Mouse (Mus musculus): Measurements from ENCODE around the gene Lmo7.

The Lmo7 gene

DNA sequence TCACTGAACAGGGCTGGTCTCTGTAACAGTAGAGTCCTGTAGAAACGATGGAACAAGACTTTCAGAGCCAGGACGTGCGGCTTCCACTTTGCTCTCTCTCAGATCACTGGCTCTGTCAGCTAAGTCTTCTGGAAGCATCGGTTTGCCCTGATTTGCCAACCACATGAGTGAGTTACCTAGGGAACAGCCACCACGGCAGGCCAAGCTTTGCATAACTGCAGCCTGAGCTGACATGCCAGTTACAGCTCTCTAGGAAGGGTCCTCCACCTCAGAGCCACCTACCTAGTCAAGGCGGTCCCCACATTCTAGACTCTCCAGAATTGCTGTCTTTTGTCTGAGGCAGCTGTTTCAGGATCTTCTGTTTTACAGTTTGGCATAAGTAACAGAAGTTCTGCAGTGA is 107.4 kb downstream of the Lmo7 start:
- no peak for DNase-seq (ENCODE audit: low spot score in 2 of 2)

DNA sequence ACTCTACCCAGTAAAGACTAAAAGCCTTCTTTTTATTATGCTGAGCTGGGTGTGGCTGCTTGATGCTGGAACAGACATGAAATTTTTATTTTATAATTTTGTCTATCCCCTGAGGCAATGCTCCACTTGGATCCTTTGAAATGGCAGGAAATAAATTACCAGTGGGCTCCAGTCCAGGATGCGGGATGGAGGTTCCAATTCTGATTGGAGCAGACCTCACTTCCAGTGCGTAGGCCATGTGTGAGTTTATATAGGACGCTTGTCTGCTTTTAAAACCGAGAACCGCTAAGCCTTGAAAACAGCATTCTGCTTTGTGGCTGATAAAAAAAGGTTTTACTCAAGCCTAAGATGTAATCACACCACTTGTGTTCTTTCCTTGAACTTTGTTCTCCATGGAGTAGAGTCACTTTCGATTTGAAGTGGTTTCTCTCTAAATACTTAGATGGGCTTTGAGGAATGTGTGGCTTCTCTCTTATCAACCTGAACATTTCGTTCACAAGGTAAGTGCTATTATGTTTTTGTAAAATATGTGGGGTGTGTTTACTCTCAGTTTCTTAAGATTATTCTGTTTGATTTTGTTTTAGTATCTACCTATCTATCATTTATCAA is 108.6 kb downstream of the Lmo7 start:
- DNase-seq (ENCODE audit: low spot score in 2 of 2), result no peak

DNA sequence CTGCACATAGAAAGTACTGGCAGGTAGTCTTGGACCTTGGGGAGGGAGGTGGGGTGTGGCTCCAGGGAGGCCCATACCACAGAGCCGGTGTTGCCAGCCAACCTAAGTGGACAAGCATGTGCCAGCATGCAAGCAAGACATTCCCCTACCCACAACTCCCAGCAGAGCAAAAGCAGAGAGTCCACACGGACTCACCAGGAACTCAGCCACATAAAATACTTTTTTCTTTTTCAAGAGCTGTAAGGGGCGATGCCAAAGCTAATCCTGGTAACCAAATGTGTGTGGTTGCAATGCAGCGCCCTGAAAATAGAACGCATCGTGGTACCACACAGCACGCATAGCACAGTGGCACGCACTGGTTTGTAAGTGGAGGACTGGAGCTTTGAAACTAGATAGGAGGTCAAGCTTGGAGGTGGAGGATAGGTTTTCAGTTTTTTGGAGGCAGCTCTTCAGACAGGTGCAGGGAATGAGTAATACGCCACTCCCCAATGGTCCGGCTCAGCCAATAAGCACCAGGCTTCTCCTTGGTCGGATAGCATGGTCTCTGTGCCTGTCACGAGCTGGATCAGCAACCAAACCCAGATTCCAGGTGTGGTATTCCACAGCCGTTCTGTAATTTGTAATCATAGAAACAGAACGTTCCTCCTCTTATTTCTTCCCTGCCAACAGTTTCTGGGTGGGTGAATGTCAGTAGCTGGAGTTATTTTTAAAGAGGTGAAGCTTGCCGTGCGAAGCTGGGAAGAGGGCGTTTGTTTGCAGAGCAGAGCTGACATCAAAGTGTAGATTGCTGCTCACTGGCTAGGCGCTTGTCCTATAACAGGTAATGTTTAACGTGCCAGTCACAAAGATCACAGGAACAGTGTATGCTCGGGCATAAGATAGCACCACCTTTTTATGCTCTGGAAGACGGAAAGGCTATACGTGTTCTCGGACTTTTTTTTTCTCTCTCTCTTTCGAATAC is 110.3 kb downstream of the Lmo7 start:
- DNase-seq (ENCODE audit: low spot score in 2 of 2), result no peak

DNA sequence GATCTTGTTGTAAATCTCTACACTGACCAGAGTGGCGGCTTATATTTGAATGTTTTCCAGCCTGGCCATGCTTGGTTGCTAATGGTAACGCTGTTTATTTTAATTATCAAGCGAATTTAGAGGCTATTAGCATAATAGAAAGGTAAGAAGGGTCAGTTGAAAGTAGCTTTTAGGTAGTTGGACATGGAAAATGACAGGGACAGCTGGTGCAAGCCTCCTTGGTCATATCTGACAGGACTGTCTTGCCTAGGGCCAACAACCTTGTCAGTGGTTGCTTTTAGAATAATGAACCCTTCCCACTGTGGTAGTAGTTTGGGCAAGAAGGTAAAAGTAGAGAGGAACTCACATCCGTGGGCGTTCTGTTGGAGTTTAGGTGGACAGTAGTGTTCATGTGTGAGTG is 111.5 kb downstream of the Lmo7 start:
- no peak for DNase-seq (ENCODE audit: low spot score in 2 of 2)

DNA sequence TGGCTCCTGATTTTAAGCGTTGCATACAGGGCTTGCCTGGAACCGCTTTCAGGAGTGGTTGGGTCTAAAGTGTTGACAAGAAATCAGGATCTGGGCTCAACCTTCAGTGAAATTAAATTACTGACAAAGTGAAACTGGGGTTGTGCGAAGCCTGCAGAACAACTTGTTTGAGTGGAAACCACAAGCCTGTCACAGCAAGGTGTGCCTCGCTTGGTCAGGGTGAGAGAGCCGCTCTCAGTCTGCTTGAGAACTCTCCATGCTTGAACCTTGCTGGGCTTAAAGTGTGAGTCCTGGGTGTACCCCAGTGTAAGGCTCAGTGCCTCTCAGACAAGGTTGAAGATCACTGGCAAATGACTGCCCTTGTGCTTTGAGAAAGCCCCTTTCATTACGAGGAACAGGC is 112.8 kb downstream of the Lmo7 start:
- no peak for DNase-seq (ENCODE audit: low spot score in 2 of 2)

DNA sequence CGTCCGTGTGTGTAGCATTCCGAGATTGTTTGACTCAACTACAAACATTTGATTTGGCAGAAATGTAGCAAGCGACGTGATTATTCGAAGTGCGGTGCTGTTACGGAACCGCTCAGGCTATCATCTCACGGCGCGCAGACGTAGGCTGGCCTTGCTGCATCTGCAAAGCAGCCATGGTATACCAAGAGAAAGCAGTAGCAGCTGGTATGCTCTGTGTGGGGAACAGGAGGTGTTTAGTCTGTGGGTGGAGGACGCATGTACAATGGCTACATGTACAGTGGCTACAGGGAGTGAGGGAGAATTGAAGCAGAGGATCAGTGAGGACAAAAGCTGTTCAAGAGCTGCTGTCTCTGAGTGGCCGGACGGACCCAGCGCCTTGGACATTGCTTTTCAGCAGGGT is 113.7 kb downstream of the Lmo7 start:
- no peak for DNase-seq (ENCODE audit: low spot score in 2 of 2)

DNA sequence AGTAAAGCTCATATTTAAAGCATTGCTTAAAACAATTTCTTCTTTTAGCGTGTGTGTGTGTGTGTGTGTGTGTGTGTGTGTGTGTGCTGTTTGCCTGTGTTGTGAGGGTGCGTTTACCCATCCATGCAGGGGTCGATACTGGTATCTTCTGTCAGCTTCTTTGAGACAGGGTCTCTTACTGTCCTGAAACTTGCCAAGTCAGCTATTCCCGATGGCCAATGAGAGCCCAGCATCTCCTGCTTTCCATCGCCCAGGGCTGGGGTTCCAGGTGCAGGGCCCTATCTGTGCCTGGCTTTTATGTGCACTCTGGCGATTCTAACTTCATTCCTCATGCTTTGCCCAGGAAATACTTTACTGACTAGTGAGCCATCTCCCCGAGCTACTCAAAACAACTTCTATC is 114.7 kb downstream of the Lmo7 start:
- no peak for DNase-seq (ENCODE audit: low spot score in 2 of 2)

DNA sequence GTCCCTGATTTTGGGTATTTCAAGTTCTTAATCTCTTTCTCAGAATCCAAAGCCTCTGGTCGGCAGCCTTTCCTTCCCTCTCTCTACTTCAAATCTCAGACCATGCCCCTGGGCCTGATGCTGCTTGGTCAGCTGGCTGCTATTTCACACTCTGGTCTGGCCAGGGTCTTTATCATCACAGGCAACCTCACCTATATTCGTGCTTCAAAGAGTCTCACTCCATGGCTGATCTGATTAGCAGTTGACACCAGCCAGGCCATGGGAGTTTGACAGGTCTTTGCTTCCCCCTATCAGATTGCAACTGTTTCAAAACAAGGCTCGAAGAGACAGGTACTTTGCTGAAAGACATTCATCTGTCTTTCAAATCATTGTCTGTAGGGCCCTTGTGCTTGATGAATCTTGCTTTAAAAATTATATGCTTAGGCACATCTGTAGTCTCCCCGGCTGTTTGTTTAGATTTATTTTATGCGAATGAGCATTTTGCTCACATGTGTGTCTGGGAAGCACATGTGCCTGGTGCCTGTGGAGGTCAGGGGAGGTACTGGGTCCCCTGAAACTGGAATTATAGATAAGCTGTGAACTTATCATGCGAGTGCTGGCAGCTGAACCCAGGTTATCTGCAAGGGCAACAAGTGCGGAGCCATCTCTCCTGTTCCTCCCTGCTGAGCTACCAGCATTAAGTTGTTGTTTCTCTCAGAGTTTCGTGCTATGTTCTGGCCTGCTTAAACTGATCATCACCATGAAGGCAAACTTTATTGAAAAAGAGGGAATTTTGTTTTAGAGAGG is 116.5 kb downstream of the Lmo7 start:
- no peak for DNase-seq (ENCODE audit: low spot score in 2 of 2)

DNA sequence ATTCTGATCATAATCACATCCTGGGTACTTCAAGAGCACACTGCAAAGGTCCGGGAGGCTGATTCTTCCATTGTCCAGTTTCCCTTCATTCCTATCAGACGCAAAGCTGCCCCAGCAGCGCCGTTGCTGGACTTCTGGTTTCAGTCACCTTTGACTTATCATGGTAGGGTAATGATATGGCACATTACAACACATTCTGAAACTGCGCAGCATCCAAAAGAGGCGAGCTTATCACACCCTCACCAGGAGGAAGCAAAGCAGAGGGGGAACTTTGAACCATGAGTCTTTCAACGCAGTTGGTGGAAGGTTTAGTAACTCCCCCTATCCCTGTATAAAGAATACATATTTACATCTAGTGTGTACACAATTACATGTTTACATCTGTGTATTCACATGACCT is 117.8 kb downstream of the Lmo7 start:
- DNase-seq (ENCODE audit: low spot score in 2 of 2), result no peak

DNA sequence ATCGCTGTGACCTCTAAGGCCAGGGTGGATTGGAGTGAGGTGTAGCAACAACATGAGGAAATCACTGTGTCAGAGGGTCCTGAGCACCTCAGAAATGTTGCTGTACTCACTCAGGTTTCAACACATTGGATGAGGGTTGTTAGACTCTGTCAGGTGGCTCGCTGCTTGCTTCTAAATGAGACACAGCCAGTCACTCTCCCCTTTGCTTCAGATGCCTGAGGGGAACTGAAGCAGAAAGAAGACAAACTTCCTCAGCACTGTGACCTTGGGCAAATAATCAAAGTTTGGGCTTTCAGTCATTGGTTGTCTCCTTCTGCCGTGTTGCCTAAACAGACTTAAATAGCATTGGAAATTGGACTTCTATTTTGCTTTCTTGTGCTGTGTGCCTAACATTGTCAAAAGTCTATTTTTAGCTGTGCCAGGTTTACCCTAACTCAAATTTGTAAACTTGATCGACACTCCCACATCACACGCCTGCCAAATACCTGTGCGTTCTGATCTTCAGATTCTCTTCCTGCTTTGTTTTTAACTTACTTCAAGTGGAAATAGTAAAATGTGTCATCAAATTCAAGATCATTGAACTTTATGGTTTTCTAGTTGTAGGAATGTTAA is 122.9 kb downstream of the Lmo7 start:
- DNase-seq (ENCODE audit: low spot score in 2 of 2), result no peak

DNA sequence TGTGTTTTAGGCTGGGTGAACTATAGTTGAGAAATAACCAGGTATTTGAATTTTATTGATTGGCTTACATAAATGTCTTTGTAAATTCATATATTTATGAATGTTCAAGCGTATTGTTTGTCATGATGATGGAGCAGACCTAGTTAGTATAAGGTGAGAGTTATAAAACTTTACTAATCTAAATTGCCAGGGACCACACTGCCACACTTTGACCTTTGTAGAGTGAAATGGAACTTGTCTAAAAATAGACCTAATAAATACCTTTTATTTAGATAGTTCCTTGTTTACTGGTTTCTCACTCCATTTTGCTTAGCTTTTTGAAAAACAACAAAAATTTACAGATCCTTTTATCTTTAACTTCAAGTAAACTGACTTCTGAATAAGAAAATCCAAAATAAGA is 123.5 kb downstream of the Lmo7 start:
- DNase-seq (ENCODE audit: low spot score in 2 of 2), result no peak

DNA sequence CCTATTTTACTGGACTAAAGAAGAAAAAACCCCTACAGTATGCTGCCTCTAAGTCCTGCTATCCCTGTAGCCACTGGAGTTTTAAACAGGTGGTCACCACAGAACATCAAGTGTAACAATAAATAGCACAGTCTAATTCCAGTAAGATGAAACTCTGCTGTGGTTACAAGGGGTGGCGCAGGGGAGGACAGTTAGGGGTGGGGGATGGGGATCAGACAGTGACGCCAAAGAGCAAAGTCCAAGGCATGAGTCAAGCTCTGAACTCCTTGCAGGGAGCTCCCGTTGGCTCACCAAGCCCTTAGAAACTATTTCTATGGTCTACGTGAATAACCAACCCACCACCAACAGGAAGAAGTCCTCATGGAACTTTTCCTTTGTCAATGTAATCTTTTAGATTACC is 124.0 kb downstream of the Lmo7 start:
- no peak for DNase-seq (ENCODE audit: low spot score in 2 of 2)

DNA sequence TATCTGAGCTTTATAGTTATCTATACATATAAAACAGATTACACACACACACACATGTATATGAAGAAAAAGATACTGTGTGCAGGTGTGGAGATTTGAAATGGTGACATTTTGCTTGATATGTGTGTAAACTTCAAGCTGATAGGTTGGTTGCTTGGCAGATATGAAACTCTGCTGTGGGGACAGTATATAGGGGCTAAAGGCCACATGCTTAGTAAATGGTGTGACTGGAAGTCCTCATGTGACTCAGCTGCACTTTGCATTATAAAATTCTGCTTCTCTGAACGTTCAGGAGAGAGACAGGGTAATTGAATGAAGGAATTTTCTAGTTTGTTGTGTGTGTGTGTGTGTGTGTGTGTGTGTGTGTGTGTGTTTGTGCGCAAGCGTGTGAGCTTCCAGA is 124.5 kb downstream of the Lmo7 start:
- DNase-seq (ENCODE audit: low spot score in 2 of 2), result no peak

DNA sequence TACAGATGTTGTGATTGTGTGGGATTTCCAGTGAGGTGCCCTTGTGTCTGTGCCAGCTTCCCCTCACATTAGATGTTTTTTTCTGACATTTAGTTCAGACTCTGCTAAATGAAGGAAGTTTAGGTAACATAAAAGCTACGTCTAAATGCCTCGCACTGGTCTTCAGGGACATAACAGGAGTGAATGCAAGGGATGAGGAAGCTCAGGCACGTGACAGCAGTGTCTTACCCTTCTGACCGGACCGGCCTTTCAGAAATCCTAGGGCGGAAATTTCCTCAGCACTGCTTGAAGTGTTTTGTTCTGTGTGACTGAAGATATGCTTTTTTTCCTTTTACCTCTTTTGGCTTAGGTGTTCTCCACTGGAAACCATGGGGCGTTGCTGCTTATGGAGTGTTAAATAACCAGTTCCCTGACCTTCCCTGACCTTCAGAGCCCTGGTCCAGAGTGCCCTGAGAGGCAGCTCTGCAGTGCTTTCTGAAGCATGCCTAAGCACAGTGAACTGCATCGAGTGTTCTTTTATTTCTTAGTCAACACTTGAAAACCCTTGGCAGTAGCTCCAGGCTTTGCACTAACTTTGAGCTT is 129.6 kb downstream of the Lmo7 start:
- DNase-seq (ENCODE audit: low spot score in 2 of 2), result no peak

DNA sequence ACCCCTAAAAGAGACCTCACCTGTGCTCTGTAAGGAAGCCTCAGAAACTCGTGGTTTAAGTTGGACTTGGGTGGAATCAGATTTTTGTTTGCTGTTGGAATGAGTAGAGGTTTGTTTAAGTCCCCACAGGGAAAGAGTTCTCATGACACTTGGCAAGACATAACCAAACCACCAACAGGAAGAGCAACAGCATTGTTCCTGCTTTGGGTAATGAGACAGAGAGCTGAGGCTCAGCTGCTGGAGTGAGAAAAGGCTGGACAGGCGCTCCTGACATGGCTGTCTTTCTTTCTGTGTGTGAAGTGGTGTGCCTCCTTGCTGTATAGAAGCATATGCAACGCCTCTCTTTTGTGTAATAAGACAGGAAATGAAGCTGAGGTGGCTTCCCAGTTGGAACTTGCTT is 132.3 kb downstream of the Lmo7 start:
- no peak for DNase-seq (ENCODE audit: low spot score in 2 of 2)

DNA sequence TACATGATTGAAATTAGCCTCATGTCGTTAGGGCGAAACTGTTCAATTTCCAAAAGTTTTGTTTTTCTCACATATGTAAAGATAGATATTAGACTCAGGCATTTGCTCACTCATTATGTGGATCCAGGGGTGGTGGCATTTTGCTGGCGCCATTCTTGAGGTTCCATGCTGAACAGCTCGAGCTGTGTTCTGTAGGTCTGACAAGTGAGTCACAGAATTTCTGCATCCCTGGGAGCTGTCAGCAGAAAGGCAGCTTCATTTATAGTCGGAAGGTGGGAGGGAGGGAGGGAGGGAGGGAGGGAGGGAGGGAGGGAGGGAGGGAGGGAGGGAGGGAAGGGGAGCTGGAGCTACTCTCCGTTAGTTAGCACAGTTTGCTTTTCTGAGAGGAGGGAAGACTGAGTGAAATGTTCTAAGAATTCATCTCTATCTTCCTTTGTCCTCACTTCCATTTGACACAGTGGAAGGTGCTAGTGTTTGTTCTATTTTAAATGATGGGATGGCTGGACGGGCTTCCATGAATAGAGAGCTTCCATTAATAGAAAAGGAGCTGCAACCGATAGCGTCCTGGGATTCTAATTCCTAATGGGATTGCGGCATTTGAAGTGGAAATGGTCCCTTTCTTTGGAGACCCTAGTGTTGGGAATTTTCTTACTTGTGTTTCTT is 137.4 kb downstream of the Lmo7 start:
- DNase-seq (ENCODE audit: low spot score in 2 of 2), result no peak

DNA sequence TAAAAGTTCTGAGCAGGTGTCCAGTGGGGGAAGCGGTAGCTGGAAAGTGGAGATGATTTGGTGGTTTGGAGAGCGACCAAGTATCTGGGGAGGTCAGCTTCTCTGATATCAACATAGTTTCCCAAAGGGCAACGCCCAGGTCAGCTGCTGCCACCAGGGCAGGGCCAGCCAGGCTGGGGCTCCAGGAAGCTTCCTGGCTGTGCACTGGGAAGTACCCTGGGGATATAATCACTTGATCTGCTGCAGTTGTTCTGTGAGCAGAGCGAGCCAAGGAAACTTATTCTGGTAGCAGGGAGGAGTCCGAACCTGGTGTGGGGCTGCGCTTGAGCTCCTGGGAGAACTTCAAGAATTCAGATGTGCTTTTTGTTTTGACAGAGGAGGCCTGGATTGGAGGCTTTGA is 139.4 kb downstream of the Lmo7 start:
- DNase-seq (ENCODE audit: low spot score in 2 of 2), result no peak

DNA sequence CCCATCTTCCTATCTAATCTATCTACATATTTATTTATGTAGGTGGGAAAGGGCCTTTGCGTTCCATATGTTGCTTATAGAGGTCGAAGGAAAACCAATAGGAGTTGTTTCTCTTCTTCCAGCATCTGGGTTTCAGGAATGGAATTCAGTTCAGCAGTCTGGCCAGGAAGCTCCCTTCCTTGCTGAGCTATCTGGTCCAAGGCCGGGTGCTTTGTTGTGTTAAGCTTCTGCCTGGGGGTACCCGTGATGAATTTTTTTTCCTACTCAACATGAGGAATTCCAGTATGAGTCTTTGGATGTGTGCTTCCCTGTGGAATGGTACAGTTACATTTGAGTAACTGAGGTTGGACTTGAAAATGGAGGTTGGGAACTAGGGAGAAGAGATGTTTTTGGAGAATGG is 139.9 kb downstream of the Lmo7 start:
- DNase-seq (ENCODE audit: low spot score in 2 of 2), result no peak

DNA sequence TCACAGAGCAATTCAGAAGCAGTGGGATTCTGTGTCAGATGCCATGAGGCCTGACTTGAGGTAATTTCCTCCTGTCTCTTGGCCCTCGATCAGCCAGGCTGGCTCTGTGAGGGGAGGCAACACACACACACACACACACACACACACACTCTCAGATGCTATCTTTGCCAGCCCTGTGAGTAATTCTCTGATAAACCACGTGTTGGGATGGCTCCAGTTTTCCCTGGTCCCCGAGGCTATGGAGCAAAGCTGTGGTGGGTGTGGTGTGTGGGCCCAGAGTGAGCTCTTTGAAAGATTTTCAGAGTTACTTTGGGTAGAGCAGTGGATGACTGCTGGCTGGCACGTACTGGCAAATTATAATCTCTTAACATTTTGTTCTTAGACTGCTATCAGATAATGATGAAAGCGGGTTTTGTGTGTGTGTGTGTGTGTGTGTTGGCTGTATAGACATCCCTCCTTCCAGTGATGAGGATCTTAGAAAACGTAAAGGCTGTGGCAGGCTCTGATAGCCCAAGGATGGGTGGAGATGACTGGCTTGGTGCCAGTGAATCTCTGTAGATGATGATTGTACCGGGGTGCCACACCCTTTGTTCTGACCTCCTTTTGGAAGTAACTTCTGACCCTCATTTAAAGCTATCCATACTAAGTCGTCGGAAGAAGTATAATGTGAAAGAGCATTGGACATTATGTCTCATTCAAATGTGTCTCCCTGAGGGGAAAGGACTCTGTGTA is 140.6 kb downstream of the Lmo7 start:
- DNase-seq (ENCODE audit: low spot score in 2 of 2), result no peak

DNA sequence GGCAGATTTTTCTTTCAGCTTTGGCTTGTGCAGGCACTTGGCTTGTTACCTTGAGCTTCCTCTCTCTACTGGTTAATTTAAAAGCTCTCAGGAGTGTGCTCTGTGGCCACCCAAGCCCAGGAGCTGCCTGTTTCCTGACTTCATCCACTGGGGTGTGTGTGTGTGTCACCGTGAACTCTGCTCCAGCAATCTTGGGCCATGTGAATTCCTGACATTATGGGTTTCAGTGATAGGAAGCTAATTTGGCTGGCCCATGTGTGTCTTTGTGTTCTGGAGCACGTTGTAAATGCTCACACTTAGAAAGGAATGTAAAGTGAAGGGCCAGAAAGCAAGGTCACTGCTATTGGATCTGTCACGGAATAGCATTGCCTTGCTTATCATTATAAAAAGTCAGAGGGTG is 143.1 kb downstream of the Lmo7 start:
- DNase-seq (ENCODE audit: low spot score in 2 of 2), result no peak

Data from cerebellum, postnatal 4 days (tissue).